Mouse (Mus musculus) megakaryocyte, embryonic 14.5 days (primary cell): ENCODE measurements at regions not wholly inside any gene's neighbourhood (a gene's known extent, or its start where the extent isn't known, plus 50 kb on each side); places are given as distances from the start of the nearest gene placed in this dataset.

ENCODE experiments used
- H3K27me3 ChIP-seq: replicated peaks from 2 replicates; pipeline ENCODE3; 2012; ENCODE audit warnings: inconsistent platforms
- H3K36me3 ChIP-seq: replicated peaks from 2 replicates; pipeline ENCODE3; 2012; ENCODE audit warnings: low read length, inconsistent platforms, mixed read lengths
- H3K4me1 ChIP-seq: 2 replicates; pipeline ENCODE4 v1.6.1; 2012; ENCODE audit warnings: inconsistent platforms
- H3K4me3 ChIP-seq: replicated peaks from 2 replicates; pipeline ENCODE3; 2012; ENCODE audit warnings: moderate library complexity, mild to moderate bottlenecking, inconsistent platforms
- H3K9me3 ChIP-seq: 2 replicates; pipeline ENCODE4 v1.6.1; 2012; ENCODE audit warnings: inconsistent platforms
- FLI1 ChIP-seq: IDR thresholded peaks from 2 replicates; pipeline ENCODE4 v1.6.1; 2012; ENCODE audit warnings: low read length, inconsistent platforms, mixed read lengths
- GATA1 ChIP-seq: IDR thresholded peaks from 3 replicates; pipeline ENCODE4 v1.6.1; 2012; ENCODE audit warnings: mixed read lengths, low read length, inconsistent platforms, borderline replicate concordance

DNA sequence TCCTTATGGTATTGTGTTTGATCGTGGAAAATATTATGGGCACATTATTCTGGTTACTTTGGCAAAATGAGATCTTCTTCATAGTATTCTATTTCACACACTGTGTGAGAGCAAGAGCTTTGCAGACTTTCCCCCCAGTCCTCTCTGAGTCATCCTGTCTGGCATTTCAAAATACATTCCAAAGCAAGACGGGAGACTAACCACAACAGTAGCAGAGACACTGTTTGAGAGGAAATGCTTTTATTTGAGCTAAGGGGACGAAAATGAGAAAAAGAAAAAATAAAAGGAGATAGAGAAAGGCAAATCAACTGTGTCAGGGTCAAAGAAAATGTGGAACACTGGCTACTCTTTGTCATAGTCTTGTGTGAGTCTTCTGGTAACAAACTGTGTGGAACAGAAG is 502.6 kb downstream of the Col12a1 start:
- Histone ChIP-seq H3K27me3 (no peaks in the 10 kb centered on the region), H3K9me3 (no peaks in the 10 kb centered on the region), H3K4me1 (no peaks in the 10 kb centered on the region), H3K36me3 (no peaks in the 10 kb centered on the region), H3K4me3 (no peak overlapping the region)
- TF ChIP-seq FLI1, result no peak
- TF ChIP-seq GATA1, result no peak

GRCm38 (mm10) chr9:79216432-79216831 is 502.2 kb downstream of the Col12a1 start:
- Histone ChIP-seq H3K36me3 (no peaks in the 10 kb centered on the region), H3K9me3 (no peaks in the 10 kb centered on the region), H3K4me1 (no peaks in the 10 kb centered on the region), H3K4me3 (no peak overlapping the region), H3K27me3 (no peaks in the 10 kb centered on the region)
- TF ChIP-seq FLI1 (no peak), GATA1 (no peak)

- H3K27me3 ChIP-seq, result no peaks in the 10 kb centered on the region
- H3K4me1 ChIP-seq, result no peaks in the 10 kb centered on the region
- no peaks in the 10 kb centered on the region for H3K36me3 ChIP-seq
- no peaks in the 10 kb centered on the region for H3K9me3 ChIP-seq
- no peak overlapping the region for H3K4me3 ChIP-seq
- TF ChIP-seq GATA1 (no peak), FLI1 (no peak)
These were observed 485.6 kb downstream of the Col12a1 start for GRCm38 (mm10) chr9:79233081-79233480.

GRCm38 (mm10) chr9:79233751-79234150 is 484.9 kb downstream of the Col12a1 start:
- H3K4me1 ChIP-seq, result no peaks in the 10 kb centered on the region
- no peak overlapping the region for H3K4me3 ChIP-seq
- H3K9me3 ChIP-seq, result no peaks in the 10 kb centered on the region
- TF ChIP-seq FLI1, result no peak
- TF ChIP-seq GATA1, result no peak
- no peaks in the 10 kb centered on the region for H3K27me3 ChIP-seq
- no peaks in the 10 kb centered on the region for H3K36me3 ChIP-seq

- TF ChIP-seq FLI1 (no peak), GATA1 (no peak)
These were observed 448.9 kb downstream of the Col12a1 start for GRCm38 (mm10) chr9:79269646-79270213.

GRCm38 (mm10) chr9:79270256-79270655 is 448.4 kb downstream of the Col12a1 start:
- H3K36me3 ChIP-seq, result no peaks in the 10 kb centered on the region
- TF ChIP-seq FLI1 (no peak), GATA1 (no peak)
- no peaks in the 10 kb centered on the region; the same call in 1 of the 2 replicates for H3K9me3 ChIP-seq
- H3K4me3 ChIP-seq, result no peak overlapping the region
- H3K4me1 ChIP-seq, result no peaks in the 10 kb centered on the region
- no peaks in the 10 kb centered on the region for H3K27me3 ChIP-seq

More at GRCm38 (mm10) chr9:79269646-79270213, 448.9 kb downstream of the Col12a1 start:
- no peaks in the 10 kb centered on the region for H3K4me1 ChIP-seq
- H3K27me3 ChIP-seq, result no peaks in the 10 kb centered on the region
- no peaks in the 10 kb centered on the region; the same call in 1 of the 2 replicates for H3K9me3 ChIP-seq
- no peaks in the 10 kb centered on the region for H3K36me3 ChIP-seq
- H3K4me3 ChIP-seq, result no peak overlapping the region

DNA sequence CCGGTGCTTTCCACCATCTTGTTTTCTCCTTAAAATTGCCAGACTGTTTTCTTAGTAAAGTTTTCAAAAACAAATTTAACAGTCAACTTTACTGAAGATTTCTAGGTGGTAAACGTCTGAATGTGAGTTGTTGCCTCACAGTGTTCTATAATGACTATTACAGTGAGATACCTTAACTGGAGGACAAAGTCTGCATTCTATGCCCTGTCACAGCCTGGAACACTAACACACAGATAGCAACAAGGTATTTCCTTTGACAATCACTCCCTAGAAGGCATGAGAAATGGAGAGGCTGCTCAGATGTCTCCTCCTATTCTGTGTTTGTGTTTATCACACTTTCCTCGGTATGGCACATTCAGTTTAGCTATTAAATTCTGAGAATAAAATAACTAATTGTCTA is 430.8 kb downstream of the Col12a1 start:
- H3K36me3 ChIP-seq, result no peaks in the 10 kb centered on the region
- no peaks in the 10 kb centered on the region for H3K27me3 ChIP-seq
- no peaks in the 10 kb centered on the region for H3K4me1 ChIP-seq
- no peak for TF ChIP-seq FLI1
- no peak for TF ChIP-seq GATA1
- peaks cover 10% of the 10 kb centered on the region; the same call in 1 of the 2 replicates for H3K9me3 ChIP-seq
- no peak overlapping the region for H3K4me3 ChIP-seq

- no peak overlapping the region for H3K4me3 ChIP-seq
- H3K27me3 ChIP-seq, result no peaks in the 10 kb centered on the region
- no peaks in the 10 kb centered on the region for H3K9me3 ChIP-seq
- no peaks in the 10 kb centered on the region for H3K4me1 ChIP-seq
- no peak for TF ChIP-seq GATA1
- no peaks in the 10 kb centered on the region for H3K36me3 ChIP-seq
These were observed 423.3 kb downstream of the Col12a1 start for GRCm38 (mm10) chr9:79295306-79295705.

DNA sequence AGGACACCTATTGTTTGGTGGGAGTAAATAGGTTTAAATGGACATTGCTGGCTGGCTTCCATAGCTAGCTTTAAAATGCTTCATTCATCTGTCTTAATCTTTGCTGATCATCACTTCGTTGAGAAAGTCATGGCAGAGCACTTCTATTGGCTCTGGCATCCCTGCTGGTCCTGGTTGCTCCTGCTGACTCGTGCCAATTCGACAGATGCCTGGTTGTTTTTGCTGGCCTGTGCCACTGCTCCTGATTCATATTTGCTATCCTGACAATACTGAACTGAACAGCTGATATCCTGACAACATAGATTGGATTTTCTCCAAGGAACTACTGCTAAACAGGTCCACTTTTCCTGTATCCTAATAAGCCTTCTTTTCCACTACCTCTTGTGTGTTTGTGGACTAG is 417.1 kb downstream of the Col12a1 start:
- Histone ChIP-seq H3K27me3 (no peaks in the 10 kb centered on the region), H3K4me1 (no peaks in the 10 kb centered on the region), H3K9me3 (no peaks in the 10 kb centered on the region), H3K4me3 (no peak overlapping the region), H3K36me3 (no peaks in the 10 kb centered on the region)
- TF ChIP-seq GATA1 (no peak), FLI1 (no peak)

GRCm38 (mm10) chr9:79310591-79310990 is 408.0 kb downstream of the Col12a1 start:
- Histone ChIP-seq H3K4me3 (no peak overlapping the region), H3K4me1 (no peaks in the 10 kb centered on the region), H3K36me3 (no peaks in the 10 kb centered on the region), H3K9me3 (no peaks in the 10 kb centered on the region), H3K27me3 (no peaks in the 10 kb centered on the region)
- TF ChIP-seq FLI1 (no peak), GATA1 (no peak)

GRCm38 (mm10) chr9:79317411-79317810 is 401.2 kb downstream of the Col12a1 start:
- Histone ChIP-seq H3K4me3 (no peak overlapping the region), H3K27me3 (no peaks in the 10 kb centered on the region), H3K36me3 (no peaks in the 10 kb centered on the region), H3K4me1 (no peaks in the 10 kb centered on the region), H3K9me3 (no peaks in the 10 kb centered on the region)
- TF ChIP-seq FLI1, result no peak
- no peak for TF ChIP-seq GATA1
